Mouse (Mus musculus) liver, embryonic 14.5 days (tissue): ENCODE data around the gene Rfx1.
A peak's percentile ranks its signal among the peaks of the same experiment; 100 is the strongest.

ENCODE experiments used
- CTCF ChIP-seq: IDR thresholded peaks from 2 replicates; pipeline ENCODE4 v1.5.1; 2016; ENCODE audit warnings: antibody characterized with exemption, low read depth, control low read depth
- EP300 ChIP-seq: IDR thresholded peaks from 2 replicates; pipeline ENCODE4 v1.6.1; 2016; ENCODE audit warnings: antibody characterized with exemption, low read depth

GRCm38 (mm10) chr8:84059226-84059625, 7.4 kb upstream of the Rfx1 start:
- no peak for TF ChIP-seq EP300
- TF ChIP-seq CTCF: 0 out of 2 replicates have a peak, but pooled peaks have one; percentile 31
